Mouse (Mus musculus): ENCODE results near the gene Zfp2.

GRCm38 (mm10) chr11:50892441-50892840 lies 23.5 kb downstream of the Zfp2 start:
- TF ChIP-seq POLR2A (IDR thresholded peaks at IDR 0.05; ENCODE audit: insufficient read length, low read depth) (no peak), POLR2AphosphoS2 (IDR thresholded peaks at IDR 0.05; ENCODE audit: insufficient read length, low read depth) (no peak), E2F4 (IDR thresholded peaks at IDR 0.05; ENCODE audit: insufficient read depth) (no peak), USF1 (IDR thresholded peaks at IDR 0.05; ENCODE audit: low read depth) (no peak), MAX (IDR thresholded peaks at IDR 0.05; ENCODE audit: low read depth) (no peak), MYOG (IDR thresholded peaks at IDR 0.05; ENCODE audit: control insufficient read depth in 1 of 3, insufficient read depth in 1 of 3, insufficient read length in 2 of 3, low read depth in 2 of 3) (no peak)
